Mouse (Mus musculus) urinary bladder, postnatal 36 days (tissue): ENCODE measurements around the gene Pogk.

Experiments used
- DNase-seq, 2 experiments: peaks; one replicate each; pipeline ENCODE4 v3.0.0; 2022; ENCODE audit warnings: low spot score in 2 of 2, mixed read lengths in 1 of 2

The Pogk gene

DNA sequence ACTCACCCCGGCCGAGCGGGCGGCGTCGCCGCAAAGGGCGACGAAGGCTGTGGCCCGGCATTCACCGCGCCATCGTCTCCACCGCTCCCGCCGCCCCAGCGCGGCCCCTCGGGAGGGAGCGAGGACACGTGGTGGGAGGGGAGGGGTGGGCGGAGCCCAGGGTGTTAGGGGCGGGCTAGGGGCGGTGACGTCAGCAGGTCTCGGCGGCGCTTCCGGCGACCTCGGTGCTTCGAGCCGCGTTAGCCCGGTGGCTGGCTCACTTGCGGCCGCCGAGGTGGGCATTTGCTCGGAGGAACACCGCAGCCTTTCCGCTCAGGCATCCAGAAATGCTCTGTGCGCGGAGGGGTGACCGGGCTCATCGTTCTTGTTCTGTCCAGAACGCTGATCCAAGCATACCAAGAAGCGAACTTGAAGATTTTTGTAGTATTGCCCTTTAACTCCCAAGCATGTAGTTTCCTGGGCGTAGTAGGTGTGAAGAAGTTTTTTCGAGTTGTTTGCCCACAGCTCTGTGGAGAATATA, at the start of gene Pogk:
TSS of gene Pogk (minus strand) at position 163 of the 520 bp plus-strand sequence.
- DNase-seq = peak; percentile 49 to 74

DNA sequence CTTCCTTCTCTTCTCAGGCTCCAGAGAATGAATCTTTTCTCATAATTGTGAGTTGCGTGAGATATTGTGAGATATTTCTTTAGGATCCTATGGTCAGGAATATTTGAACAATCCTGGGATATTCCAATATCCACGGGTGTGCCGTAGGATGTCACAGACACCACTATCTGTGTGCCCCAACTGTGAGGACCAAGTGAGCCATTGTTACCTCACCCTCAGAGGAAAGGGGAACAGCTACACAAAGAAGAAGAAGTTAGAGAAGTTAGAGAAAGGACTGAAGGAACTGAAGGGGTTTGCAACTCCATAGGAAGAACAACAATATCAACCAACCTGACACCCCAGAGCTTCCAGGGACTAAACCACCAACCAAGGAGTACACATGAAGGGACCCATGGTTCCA, 32.3 kb upstream of the Pogk start:
- no peak for DNase-seq

DNA sequence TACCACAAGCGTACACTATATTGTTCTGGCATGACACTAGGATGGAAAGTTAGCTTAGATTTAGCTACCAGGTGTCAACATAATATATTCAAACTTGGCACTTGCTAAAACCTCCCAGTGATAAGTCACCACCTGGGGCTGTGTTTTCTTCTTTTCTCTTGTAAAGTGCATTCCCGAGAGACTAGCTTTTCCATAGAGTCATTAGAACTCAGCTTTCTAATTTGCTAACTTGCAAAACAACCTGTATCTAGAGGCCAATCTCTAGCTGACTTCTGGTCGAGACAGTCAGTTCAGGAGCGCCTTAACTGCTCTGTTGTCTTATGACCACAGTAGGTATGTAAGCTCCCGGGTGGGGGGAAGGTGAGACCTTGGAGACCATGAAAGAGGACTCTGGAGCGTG, 29.8 kb upstream of the Pogk start:
- DNase-seq = no peak

DNA sequence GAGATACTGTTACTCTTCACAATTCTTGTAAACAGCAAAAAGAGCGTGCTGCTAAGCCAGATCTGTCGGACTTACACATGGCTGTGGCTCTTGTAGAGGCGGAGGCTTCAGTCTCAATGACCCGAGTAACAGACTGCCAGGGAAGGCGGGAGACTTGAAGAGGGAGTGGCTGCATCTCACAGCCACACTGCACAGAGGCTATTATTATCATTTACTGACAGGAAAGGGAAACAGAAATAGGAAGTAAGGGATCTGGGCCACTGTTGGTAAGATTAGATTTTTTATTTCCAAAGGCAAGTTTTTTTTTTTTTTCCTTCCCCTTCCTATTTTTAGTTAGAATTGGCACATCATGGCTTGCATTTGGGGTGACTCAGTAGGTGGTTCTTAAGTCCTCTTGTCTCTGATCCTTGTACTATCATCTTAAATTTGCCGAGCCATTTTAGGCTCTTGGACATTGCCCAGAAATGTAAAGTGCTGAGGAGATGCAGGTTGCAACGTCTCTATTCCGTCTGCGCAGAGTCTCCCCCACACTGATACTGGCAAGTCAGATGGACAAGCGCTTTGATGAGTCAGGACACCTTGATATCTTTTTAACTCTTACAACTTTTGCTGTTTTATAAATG, 20.3 kb upstream of the Pogk start:
- DNase-seq = no peak

DNA sequence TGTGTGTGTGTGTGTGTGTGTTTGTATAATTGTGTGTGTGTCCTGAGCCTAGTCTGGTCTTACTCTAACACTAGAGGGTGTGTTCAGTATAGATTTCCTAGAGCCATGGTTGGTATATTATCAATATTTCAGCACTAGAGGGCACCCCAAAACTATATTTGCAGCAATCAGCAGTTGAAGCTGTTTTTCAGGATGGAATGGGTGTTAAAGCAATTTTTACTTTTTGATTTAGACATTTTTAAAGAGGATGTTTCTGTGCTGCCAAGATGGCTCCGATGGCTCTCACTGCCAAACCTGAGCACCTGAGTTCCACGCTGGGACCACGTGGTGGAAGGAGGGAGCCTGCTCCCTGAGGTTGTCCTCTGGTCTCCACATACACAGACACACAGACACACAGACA, 19.4 kb upstream of the Pogk start:
- DNase-seq = no peak

DNA sequence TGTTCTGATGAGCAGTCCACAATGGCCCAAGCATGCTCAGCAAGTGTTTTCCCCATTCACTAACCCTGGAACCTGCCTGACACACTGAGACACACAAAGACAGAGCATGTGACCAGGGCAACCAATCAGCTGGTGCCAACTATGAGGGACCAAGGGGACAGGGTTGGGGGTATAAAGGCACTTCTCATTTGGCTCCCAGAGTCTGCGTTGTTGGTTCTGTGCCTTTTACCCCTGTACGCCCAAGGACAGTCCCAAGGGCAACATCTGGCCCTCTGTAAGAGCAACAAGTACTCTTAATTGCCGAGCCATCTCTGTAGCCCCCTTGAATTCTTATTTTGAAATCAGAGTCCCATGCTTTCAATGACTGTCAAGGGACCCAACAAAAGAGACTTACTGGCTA, 2.6 kb upstream of the Pogk start:
- DNase-seq = no peak

DNA sequence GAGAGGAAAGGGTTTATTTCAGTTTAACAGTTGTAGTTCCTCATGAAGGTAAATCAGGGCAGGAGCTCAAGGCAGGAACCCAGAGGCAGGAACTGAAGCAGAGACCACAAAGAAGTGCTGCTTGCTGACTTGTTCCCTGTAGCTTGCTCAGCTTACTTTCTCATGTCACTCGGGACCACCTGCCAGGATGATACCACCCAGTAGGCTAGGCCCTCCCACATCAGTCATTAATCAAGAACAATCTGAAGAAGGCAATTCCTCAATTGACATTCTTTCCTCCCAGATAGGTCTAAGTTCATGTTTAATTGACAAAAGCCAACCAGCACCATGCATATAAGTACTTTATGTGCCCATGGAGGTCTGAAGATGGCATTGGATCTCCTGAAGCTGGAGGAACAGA, 1.9 kb upstream of the Pogk start:
- DNase-seq = no peak

DNA sequence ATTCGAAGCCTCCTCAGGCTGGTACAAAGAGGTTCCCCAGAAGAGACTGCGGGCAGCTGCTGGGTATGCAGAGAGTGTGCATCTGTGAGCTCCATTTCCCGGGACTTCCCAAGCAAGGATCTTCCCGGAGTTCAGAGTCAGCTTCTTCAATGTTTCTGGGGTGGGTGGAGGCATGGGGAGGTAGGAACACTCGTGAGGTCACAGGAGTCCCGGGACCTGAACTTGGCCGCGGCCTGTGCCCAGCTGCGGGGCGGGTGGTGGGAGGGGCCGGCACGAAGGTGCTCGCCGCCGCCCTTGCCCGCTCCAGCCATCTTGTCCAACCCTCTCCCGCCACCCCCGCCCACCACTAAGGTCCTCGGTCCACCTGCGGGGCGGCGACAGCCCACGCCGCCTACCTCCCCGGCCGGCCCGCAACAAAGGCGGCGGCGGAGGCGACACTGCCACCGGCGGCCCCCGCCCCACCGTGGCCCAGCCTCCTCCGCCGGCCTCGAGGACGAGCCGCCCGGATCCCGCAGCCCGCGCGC, 424 bp downstream of the Pogk start:
- peak; percentile 23 to 36 for DNase-seq

DNA sequence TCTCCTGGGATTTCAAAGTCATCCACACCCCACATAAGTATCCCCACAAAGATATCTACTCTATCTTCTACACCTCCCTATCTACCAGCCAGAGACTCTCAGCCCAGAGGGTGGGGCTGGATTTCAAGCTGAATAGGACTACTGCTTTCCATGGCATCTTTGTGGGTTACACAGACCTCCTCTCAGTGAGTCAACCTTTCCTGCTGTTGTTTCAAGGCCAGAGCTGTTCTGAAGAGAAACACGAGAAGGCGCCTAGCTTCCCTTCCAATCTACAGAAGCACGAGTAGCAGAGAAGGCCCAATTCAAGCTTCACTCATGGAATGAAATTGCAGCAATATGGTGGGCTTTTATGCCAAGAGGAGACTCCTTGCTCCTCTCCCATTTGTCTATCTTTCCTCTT, 5.8 kb downstream of the Pogk start:
- no peak for DNase-seq

DNA sequence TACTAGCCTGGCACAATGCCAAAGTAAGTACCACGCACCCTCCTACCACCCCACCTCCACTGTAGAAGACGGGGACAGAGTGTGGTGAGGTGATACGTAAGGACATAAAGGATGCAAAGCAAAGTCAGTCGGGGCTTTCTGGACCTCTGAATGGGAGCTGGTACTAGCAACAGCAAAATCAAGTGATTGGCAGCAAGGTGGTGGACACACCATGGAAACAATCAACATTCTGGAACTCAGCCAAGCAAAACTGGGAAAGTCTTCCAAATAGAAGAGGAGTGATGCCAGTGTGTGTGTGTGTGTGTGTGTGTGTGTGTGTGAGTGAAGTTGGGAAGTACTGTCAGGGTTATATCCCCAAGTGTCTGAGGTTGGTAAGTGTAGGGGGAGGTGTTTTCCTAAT, 7.7 kb downstream of the Pogk start:
- DNase-seq = no peak

DNA sequence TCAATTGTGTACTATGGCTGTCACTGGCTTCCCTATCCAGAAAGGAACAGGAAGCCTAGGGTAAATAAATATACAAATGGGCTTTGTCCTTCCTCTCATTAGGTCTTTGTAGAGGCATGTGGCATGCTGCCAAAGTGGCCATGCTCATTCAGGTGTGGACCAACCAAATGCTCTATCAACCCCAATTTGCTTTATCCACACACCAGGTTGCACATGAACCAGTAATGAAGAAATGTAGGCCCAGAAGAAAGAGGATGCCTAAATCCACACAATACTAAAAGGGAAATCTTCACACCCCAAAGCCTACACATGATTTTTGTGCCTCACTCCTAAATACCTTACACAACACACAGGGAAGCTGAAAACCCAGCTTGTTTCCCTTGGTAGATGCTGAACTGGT, 8.2 kb downstream of the Pogk start:
- no peak for DNase-seq

DNA sequence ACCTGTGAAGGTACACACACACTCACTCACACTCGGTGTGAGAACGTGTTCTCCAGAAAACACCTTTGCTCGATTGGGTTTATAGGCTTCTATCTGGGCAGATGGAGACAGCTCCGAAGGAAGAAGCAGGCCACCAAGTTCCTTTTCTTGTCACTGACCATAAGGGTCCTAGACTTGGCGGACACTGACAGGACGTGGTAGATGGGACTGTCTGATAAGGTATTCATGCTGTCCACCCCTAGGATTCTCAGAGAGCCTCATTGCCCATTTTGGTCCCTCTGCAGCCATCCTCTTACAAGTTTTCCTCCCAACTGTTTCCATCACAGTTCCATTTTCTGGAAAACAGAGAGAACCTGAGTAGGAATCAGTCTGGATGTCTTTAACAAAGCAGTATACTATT, 13.3 kb downstream of the Pogk start:
- no peak for DNase-seq

DNA sequence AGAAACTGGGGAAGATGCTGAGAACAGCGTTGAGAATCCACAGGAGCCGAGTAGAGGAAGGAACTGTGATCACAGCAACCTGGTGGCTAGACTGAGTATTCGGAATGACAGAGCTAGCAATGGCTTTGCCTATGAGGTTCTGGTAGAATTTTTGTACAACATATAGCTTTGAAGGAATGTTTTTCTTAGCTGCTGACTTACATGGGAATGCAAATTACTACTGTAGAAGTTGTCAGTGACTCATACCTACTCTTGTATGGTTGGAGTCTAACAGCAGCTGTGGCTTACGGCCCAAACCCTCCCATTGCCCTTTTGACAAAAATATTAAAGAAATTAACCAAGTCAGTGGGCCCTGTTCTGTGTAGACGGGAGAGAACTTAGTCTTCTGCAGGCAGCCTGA, 14.0 kb downstream of the Pogk start:
- DNase-seq = no peak

DNA sequence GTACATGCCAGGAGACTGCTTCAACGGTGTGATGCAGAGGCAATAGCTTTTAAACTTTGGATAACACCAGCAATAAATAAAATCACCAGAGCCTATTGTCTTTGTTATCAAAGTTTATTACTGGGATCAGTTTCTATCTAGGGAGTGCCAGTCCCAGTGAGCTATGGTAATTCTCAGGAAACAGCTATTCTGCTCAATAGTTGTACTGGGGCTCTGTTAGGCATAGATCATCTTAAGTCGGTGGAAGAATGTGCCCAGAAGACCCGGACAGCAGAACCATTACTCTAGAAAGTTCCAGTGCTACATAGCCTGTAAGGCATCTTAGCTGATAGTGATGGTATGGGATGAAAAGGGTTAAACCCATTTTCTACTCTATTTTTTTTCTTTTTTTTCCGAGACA, 14.9 kb downstream of the Pogk start:
- DNase-seq = no peak

DNA sequence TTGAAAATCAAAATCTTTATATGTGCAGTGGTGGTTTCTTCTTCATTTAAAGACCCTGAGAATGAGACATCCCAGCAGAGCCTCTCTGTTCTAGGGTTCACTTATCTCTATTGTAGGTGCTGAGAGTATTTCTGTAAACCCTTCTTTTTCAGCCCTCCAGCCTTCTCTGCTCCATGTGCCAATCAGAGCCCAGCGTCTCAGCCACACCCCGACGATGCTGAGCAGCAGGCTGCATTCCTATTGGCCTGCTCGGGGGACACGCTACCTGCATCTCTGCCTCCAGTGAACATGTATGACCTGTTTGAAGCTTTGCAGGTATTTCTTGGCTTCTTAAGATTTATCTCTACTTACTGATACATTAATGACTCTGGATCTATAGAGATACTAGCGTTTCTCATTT, 18.0 kb downstream of the Pogk start:
- no peak for DNase-seq

DNA sequence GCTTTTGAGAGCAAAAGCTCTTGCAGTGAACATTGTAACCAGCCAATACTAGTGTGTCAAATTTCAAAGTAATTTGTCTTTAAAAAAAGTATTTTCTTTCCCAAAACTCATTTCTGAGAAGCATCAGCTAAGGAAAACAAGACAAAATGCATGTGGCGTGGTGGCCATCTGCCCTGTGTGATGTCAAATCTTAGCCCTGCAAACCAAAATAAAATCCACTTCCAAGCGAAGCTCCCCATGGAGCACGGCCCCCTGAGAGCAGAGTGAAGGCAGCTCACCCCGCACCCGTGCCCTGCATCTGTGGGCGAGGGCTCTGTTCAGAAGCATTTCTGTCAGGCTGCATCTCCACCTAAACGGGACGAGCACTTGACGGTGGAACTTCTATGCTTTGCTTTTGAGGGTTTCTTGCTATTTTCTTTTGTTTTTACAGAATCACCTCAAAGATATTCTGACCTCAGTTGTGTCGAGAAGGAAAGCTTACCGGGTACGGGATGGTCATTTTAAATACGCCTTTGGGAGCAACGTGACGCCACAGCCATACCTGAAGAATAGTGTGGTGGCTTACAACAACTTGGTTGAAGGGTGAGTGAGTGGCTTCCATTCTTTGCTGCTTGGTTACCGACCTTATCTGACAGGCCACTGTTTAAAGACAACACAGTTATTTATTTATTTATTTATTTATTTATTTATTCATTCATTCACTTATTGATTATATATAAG, 20.1 kb downstream of the Pogk start:
- DNase-seq = no peak

DNA sequence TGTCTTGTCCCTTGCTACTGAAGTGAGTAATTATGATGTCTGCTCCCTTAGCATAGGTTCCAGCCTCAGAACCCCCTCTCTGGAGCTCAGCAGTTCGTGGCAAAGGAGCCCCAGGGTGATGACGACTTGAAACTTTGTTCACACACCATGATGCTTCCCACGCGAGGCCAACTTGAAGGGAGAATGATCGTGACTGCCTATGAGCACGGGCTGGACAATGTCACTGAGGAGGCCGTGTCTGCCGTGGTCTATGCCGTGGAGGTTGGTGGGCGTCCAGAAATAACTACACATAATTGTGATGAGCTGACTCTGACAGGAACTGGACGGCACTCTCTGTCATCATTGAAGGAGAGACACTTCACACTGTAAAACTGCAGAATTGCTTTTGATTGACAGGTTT, 21.2 kb downstream of the Pogk start:
- DNase-seq = no peak

DNA sequence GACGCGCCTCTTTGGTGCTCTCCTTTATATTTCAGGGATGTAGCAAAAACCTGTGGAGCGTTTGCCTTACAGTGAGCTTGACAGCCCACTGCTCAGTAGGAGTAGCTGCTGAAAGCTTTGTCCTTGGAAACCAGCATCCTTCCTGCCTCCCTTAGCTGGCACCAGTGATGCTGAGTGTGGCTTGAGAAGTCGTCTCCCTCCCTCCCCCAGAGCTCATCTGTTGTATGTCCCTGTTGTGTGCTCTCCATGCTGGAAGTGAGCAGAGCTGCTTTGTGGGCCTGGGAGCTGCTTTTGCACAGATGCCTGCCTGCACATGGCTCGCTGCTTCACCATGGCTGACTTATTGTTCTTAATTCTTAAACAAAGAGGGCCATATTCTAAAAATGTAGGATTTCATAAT, 24.2 kb downstream of the Pogk start:
- no peak for DNase-seq

DNA sequence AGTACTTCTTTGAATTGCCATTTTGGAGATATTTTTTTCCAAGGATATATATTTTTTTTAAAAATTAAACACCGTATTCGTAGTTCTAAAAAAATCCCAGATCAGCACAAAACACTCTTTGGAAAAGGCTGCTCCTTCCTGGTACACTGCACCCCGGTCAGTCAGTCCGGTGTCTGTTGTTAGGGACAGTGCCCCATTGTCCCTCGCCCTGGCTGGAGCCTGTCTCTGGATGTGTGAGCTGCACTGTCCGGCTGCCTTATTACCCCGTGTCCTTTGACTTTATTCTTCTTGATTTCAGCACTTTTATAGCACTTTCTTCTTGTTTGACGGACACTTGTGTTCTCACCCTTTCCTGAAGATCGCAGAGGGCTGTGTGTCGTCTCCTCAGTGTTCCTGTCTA, 25.0 kb downstream of the Pogk start:
- DNase-seq = no peak

DNA sequence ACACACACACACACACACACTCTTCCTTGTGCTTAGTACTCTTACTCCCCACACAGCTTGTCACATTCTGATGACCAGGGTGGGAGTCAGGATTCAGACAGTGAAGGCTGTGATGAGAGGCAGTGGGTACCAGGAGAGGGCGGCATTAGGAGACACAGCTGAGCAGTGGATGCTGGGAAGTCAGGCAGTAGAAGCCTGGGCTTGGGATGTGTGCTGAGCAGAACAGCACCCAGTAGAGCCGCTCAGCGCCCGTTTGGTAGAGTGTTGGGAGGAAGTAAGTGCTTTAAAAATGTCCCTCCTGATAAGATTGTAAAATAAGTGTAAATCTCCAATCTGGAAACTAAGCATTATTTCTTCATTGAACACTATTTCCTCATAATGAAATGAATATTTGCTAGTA, 27.0 kb downstream of the Pogk start:
- DNase-seq = no peak

DNA sequence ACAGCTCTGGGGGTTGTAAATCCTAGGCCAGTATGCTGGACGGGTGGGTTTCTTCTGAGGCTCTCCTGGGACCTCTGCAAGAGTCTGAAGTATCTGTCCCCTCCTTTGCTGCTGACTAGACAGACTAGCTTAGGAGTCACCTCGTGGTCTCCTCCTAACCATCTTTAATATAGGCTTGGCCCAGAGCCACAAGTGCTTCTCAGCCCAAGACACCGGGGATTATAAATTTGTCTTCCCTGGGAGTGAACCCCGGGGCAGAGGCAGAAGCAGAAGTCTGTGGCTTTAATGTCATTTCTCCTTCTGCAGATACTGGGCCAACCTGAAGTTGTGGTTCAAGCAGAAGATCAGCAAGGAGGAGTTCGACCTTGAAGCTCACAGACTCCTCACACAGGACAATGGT, 27.8 kb downstream of the Pogk start:
- no peak for DNase-seq

DNA sequence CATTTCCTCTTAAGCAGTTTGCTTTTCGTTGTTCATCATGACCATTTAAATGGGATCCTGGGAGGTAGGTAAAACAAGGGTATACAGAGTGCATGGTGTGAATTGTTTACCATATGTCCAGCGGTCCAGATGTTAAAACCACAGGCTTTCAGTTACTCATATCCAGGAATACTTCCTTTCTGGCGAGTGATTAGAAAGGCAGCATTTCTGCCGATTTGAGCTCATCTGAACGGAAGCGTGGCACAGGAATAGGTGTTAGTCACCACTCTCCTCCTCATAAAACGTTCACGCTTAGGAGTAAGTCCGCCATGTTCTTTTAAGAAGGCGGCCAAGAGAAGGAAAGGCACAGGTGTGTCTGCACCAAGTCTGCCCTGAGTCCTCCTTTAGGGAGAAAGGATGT, 28.3 kb downstream of the Pogk start:
- no peak for DNase-seq

DNA sequence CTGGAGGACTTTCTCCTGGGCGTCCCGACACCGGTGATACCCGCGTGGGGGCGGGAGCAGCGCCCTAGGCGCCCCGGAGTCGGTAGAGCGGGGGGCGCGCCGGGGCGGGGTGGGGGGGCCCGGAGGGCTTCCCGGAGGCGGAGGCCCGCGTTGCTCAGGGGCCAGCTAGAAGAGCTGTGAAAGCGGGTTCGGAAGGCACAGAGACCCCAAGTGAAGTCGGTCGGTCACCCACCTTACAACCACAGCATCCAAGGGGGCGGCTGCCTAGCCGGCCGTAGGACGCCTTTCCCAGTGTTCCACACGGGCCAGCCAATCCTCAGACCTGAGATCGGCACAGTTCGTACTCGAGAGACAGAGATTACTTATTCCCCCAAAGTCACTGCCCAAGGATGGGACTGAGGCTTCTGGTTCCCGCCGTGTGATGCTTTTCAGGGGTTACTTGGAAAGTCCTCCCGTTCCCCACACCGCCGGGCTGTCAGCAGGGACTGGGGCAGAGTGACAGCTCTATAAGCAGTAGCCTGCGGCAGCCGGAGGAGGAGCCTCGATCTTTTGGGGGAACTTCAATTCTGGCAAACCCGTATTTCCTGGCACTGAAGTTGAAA, 29.9 kb downstream of the Pogk start:
- DNase-seq = peak; percentile 36 to 53
